Mouse (Mus musculus) effector memory CD4-positive, alpha-beta T cell, adult 7 months (primary cell): ENCODE data around the gene Zkscan1. TPM values are rescaled to one million over a fixed set of nuclear protein-coding genes. Genes with fewer than 3 reads are reported as not detected.

Experiments
- polyA plus RNA-seq: library from polyadenylated mRNA; unstranded; fragments of 100-300 nt; shearing (Covaris generic); gene quantifications from one replicate; pipeline ENCODE4 v1.2.1, GENCODE M21; 2017

The Zkscan1 gene
- 14.6 TPM for polyA plus RNA-seq

DNA sequence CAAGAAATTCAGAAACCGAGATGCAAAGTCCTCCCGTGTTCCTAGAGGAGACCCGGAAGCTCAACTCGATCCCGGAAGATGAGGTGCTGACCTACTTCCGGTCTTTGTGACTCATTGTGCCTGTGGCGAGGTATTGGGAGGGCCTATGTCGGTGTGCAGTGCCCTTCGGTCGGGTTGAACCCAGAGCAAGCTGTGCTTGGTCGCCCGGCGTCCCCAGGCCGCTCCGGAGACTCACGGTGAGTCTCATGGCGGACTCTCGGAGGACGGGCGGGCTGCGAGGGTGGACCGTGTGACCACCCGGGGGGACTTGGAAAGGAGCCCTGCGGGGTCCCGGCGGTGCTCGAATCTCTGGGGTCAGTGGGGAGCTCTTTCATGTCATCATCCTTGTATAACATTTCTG is at the start of gene Zkscan1:
TSS of gene Zkscan1 (plus strand) at position 89 of the 400 bp plus-strand sequence.

DNA sequence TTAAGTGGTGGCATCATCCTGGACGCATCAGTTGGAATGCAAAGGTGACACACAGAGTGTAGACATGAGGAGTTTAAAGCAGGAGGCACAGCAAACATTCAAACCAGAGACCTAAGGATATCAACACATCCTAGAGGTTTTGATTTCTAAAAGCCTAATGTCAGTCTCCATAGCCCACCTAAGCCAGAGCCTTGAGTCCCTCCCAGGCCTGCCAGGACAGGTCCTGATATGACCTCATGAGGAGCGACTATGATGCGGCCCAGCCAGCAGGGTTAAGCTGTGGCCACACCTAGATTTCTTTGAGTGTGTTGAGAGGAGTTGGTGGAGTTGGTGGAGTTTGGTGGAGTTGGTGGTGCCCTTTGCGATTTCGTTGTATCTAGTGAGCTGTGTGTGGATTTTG is 32.0 kb upstream of the Zkscan1 start, which contains the start of gene Smok3c:
TSS of gene Smok3c (plus strand) at position 301 of the 400 bp plus-strand sequence.

DNA sequence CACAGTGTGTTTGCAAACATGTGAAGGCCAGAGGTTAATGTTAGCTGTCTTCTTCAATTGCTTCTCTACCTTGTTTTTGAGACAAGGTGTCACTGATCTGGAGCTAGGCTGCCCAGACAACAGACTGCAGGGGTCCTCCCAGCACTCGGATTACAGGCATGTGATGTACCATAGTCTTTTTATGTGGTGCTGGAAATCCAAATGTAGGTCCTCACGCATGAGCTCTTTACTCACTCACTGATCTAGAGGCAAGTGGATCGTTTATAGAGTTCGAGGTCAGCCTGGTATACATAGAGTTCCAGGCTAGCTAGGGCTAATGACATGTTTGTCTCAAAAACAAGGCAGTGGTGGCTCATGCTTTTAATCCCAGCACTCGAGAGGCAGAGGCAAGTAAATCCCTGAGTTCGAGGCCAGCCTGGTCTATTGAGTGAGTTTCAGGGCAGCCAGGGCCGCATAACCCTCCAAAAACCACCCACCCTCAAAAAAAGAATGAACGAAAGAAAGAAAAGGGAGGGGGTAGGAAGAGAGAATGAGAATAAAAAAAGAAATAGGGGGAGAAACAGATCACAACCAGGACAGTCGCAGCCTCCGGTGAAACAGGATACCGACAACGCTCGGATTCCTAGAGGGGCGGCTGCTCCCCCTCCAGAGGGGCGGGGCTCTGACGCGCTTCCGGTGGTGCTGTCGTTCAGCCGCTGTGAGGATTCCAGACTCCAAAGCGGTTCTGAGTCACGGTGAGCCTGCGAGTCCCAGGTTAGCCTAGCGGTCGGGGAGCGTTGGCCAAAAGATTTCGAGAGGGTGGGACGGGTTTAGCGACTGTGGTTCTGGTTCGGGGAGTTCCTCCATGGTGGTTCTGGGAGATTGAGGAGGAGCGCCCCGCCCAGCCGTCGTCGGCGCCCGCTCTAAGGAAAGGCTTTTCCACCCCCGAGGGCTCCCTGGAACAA is 31.6 kb downstream of the Zkscan1 start, which contains the start of gene Zscan21:
TSS of gene Zscan21 (plus strand) at position 649 of the 944 bp plus-strand sequence.

DNA sequence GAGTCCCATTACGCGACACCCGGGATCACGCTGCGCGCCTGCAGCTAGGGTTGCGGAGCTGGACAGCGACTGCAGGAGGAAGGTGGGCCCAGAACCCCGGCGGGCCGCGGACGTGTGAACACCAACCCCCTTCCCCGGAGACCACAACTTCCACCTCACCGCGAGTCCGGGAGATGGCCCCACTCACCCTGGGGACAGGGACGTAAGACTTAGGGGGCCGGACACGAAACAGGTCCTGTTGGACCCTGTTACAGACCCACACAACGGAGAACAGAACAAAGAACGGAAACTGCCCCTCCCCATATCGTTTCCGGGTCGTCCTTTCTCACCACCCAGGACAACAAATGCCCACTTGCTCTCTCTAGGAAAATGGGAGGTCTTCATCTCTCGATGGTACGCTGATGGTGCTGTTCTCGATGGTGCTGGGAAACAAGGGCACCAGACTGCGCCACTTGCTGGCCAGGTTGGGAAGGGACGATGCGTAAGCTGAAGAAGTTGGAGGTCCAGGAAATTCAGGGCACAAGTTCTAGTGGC is 70.6 kb downstream of the Zkscan1 start, which contains the start of gene Zfp113:
TSS of gene Zfp113 (minus strand) at position 302 of the 534 bp plus-strand sequence.

Other genes starting within 250 kb of the Zkscan1 start
- gene Pilra, start 248.8 kb upstream of the Zkscan1 start, polyA plus RNA-seq: 0.22 TPM
- 0.37 TPM for gene Pilrb1, start 227.0 kb upstream of the Zkscan1 start, polyA plus RNA-seq
- gene Pilrb2, start 213.3 kb upstream of the Zkscan1 start, polyA plus RNA-seq: 1.0 TPM
- gene Cyp3a13, start 163.5 kb upstream of the Zkscan1 start, polyA plus RNA-seq: 0.76 TPM
- not detected for gene Gjc3, start 122.0 kb upstream of the Zkscan1 start, polyA plus RNA-seq
- not detected for gene Azgp1, start 103.6 kb upstream of the Zkscan1 start, polyA plus RNA-seq
- not detected for gene Smok3a, start 63.8 kb upstream of the Zkscan1 start, polyA plus RNA-seq
- gene Smok3b, start 63.7 kb upstream of the Zkscan1 start, polyA plus RNA-seq: 0.73 TPM
- 0.84 TPM for gene Smok3c, start 31.9 kb upstream of the Zkscan1 start, polyA plus RNA-seq
- 28.0 TPM for gene Zscan21, start 31.8 kb downstream of the Zkscan1 start, polyA plus RNA-seq
- 6.6 TPM for gene Zfp113, start 70.7 kb downstream of the Zkscan1 start, polyA plus RNA-seq
- 119 TPM for gene Cops6, start 76.0 kb downstream of the Zkscan1 start, polyA plus RNA-seq
- gene Ap4m1, start 86.9 kb downstream of the Zkscan1 start, polyA plus RNA-seq: 9.5 TPM
- gene Mcm7, start 87.3 kb downstream of the Zkscan1 start, polyA plus RNA-seq: 56.4 TPM
- gene Taf6, start 102.4 kb downstream of the Zkscan1 start, polyA plus RNA-seq: 36.5 TPM
- 12.2 TPM for gene Cnpy4, start 102.4 kb downstream of the Zkscan1 start, polyA plus RNA-seq
- not detected for gene Mblac1, start 109.2 kb downstream of the Zkscan1 start, polyA plus RNA-seq
- 0.55 TPM for gene Nxpe5, start 140.8 kb downstream of the Zkscan1 start, polyA plus RNA-seq
- 35.9 TPM for gene Lamtor4, start 170.4 kb downstream of the Zkscan1 start, polyA plus RNA-seq
- gene BC037034, start 178.9 kb downstream of the Zkscan1 start, polyA plus RNA-seq: 19.9 TPM
- gene Gal3st4, start 187.8 kb downstream of the Zkscan1 start, polyA plus RNA-seq: not detected
- 0.18 TPM for gene Gm43720, start 194.9 kb downstream of the Zkscan1 start, polyA plus RNA-seq
- gene Gpc2, start 194.9 kb downstream of the Zkscan1 start, polyA plus RNA-seq: 0.67 TPM
- 1.1 TPM for gene Stag3, start 195.2 kb downstream of the Zkscan1 start, polyA plus RNA-seq